Mouse (Mus musculus): Measurements from ENCODE around the gene Mras. TPM values are rescaled to one million over a fixed set of nuclear protein-coding genes. Genes with fewer than 3 reads are reported as not detected.

The Mras gene
- polyA plus RNA-seq, 1 experiment from 2014 or later: 5.5 TPM

DNA sequence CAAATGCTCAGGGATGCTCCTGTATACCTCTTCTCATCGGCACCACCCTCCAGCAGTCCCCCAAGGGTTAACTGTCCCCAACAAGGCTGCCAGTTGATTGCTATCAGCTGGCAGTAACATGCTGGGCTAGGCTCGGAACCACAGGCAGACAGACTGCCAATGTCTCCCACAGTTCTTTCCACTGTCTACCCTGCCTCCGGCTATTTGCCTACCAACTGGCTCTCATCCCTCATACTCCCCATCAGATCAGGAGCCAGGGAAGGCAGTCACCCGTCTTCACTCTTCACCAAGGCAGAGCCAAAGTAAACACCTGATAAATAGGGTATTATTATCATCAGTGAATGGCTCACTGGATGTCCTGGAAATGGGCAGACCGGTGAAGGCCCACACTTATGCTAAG is 82.4 kb downstream of the Mras start:
- Histone ChIP-seq H3K36me3 (no peaks in the 10 kb centered on the region), H3K4me2 (no peak overlapping the region), H3K9ac (no peak overlapping the region), H3K27ac (no peak overlapping the region), H3K4me3 (replicated peaks) (no peak overlapping the region), H3K4me1 (replicated peaks) (peaks cover 11% of the 10 kb centered on the region), H3K27me3 (peaks cover 63% of the 10 kb centered on the region), H3K9me3 (replicated peaks) (no peaks in the 10 kb centered on the region)
- ATAC-seq (ENCODE audit: low read depth): no peak
- WGBS (ENCODE audit: insufficient replicate concordance): 54% methylated on average over 5 of the region's 5 CpGs
- DNase-seq: no peak

DNA sequence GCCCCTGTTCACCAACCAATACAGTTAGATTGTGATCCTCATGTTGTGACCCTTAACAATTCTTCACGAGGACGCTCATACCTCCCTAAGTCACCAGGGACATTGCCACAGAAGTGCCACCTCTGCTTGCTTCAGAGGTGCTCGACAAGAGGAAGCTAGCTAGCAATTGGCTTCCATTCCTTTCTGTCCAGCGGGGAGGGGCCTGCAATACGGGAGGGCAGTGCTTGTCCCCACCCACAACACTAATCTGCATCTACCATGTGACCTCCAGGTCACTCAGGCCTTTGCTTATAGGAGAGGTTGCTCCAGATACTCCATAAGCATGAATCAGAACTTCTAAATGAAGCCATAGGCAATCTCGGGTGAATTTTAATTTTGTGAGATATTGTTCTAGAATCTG is 83.8 kb downstream of the Mras start:
- Histone ChIP-seq H3K4me2 (no peak overlapping the region), H3K36me3 (no peaks in the 10 kb centered on the region), H3K27me3 (peaks cover 49% of the 10 kb centered on the region), H3K4me3 (replicated peaks) (no peak overlapping the region), H3K4me1 (replicated peaks) (peaks cover 9% of the 10 kb centered on the region), H3K9me3 (replicated peaks) (no peaks in the 10 kb centered on the region), H3K27ac (no peak overlapping the region), H3K9ac (no peak overlapping the region)
- no peak for DNase-seq
- WGBS (ENCODE audit: insufficient replicate concordance): 46% methylated on average over 6 of the region's 6 CpGs
- ATAC-seq (ENCODE audit: low read depth): no peak

DNA sequence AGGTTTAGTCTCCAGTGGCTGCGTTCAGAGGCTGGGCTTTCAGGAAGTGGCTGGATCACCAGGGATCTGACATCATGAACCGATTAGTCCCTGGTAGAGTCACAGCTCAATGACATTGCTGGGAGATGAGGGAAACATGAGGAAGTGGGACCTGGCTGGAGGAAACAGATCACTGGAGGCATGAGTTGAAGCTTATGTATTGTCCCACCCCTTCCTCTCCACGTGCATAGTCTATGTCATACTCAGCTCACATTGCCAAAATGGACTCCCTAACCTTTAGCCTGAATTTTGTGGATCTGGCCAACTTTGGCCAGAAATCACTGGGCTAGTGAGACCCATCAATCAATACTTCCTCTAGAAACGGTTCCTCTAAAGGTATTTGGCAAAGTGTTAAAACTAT is 84.2 kb downstream of the Mras start:
- 17% methylated on average over 4 of the region's 4 CpGs for WGBS (ENCODE audit: insufficient replicate concordance)
- Histone ChIP-seq H3K9me3 (replicated peaks) (no peaks in the 10 kb centered on the region), H3K9ac (no peak overlapping the region), H3K4me2 (no peak overlapping the region), H3K27ac (no peak overlapping the region), H3K4me1 (replicated peaks) (peaks cover 6% of the 10 kb centered on the region), H3K36me3 (no peaks in the 10 kb centered on the region), H3K4me3 (replicated peaks) (no peak overlapping the region), H3K27me3 (peaks cover 45% of the 10 kb centered on the region)
- ATAC-seq (ENCODE audit: low read depth): no peak
- DNase-seq: no peak

DNA sequence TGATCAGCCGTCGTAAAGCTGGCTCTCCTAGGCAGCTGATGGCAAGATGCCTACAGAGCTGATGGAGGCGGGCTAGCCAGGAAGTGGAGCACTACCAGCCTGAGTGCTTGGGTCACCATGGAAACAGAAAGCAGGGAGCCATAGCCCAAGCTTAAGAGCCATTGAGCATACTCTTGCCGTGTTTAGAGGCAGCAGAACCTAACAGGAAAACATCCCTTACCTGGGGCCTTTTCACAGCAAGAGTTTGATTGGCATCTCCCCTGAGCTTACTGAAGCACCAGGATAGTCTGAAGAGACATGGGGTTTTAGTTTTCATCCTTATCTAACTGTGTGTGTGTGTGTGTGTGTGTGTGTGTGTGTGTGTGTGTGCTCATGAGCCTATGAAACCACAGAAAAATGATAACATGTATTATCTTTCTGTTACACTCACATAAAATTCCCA is 91.8 kb downstream of the Mras start:
- DNase-seq (no peak), ATAC-seq (ENCODE audit: low read depth) (no peak; the same call in 1 of the 2 replicates)
- peaks cover 12% of the 10 kb centered on the region for H3K4me1 ChIP-seq (replicated peaks)
- WGBS (ENCODE audit: insufficient replicate concordance): 31% methylated on average over 4 of the region's 4 CpGs
- H3K9ac ChIP-seq: no peak overlapping the region
- H3K9me3 ChIP-seq (replicated peaks): no peaks in the 10 kb centered on the region
- H3K27ac ChIP-seq: no peak overlapping the region
- H3K27me3 ChIP-seq: 0 out of 2 replicates have a peak, but pooled peaks cover 4% of the 10 kb centered on the region
- no peak overlapping the region for H3K4me3 ChIP-seq (replicated peaks)
- H3K4me2 ChIP-seq: no peak overlapping the region
- no peaks in the 10 kb centered on the region for H3K36me3 ChIP-seq

DNA sequence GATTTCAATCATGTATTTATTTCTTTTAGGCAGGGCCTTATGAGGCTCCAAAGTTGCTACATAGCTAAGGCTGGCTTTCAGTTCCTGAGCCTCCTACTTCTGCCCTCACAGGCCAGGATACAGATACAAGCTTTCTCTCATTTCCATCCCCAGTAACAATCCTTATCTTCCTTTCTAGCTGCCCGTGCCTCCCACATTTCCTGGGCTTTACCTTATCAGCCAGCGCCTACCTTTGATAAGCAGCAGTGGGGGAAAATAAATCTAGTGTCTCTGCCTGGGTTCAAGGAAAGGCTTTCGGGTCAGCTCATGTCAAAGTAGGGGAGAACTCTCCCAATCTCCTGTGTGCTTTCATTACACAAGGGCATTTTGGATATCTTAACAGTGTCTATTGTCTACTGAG is 95.6 kb downstream of the Mras start:
- Histone ChIP-seq H3K4me3 (replicated peaks) (no peak overlapping the region), H3K9ac (no peak overlapping the region), H3K9me3 (replicated peaks) (no peaks in the 10 kb centered on the region), H3K27me3 (no peaks in the 10 kb centered on the region), H3K4me2 (no peak overlapping the region), H3K27ac (no peak overlapping the region), H3K4me1 (replicated peaks) (peaks cover 12% of the 10 kb centered on the region), H3K36me3 (no peaks in the 10 kb centered on the region)
- ATAC-seq (ENCODE audit: low read depth) (no peak), DNase-seq (no peak)
- 12% methylated on average over 3 of the region's 3 CpGs for WGBS (ENCODE audit: insufficient replicate concordance)

DNA sequence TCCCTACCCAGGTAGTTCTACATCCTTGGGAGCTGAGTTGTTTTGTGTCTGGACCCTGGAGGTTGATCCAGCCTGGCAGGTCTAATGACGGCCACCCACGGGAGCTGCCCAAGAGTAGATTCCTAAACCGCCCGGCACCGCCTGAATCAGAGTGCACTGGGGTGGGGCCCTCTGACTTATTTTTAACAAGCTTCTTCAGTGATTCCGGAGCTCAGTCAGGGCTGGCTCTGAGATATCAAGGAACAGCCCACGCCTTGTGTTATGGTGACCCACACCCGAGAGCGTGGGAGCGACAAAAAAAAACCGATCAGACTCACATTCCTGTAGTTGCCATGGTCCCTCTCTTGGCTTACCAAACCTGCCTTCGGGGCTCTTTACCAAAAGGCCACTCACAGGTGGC is 97.1 kb downstream of the Mras start:
- 74% methylated on average over 12 of the region's 12 CpGs for WGBS (ENCODE audit: insufficient replicate concordance)
- Histone ChIP-seq H3K9me3 (replicated peaks) (no peaks in the 10 kb centered on the region), H3K9ac (no peak overlapping the region), H3K4me1 (replicated peaks) (peaks cover 5% of the 10 kb centered on the region), H3K36me3 (no peaks in the 10 kb centered on the region), H3K27ac (no peak overlapping the region), H3K4me3 (replicated peaks) (no peak overlapping the region), H3K4me2 (no peak overlapping the region), H3K27me3 (0 out of 2 replicates have a peak, but pooled peaks cover 4% of the 10 kb centered on the region)
- DNase-seq: no peak
- no peak for ATAC-seq (ENCODE audit: low read depth)

DNA sequence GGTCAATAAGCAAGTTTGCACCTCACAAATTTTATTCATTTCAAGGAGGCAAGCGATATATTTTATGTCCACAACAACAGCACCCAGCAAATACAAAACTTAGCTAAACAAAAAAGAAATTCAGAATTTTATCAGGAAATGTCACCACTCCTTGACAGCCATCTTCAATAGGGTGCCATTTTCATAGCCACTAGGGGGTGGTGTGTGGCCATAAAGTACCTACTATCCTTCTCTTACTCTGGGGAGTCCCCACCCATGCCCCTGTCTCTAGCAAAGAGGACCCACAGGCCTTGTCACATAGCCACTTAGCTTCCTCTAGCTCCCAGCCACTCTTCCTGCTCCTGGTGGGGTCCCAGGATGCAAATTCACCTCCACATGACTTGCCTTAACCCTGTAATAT is 98.0 kb downstream of the Mras start:
- Histone ChIP-seq H3K27ac (no peak overlapping the region), H3K27me3 (0 out of 2 replicates have a peak, but pooled peaks cover 4% of the 10 kb centered on the region), H3K4me1 (replicated peaks) (peaks cover 3% of the 10 kb centered on the region), H3K36me3 (no peaks in the 10 kb centered on the region), H3K9ac (no peak overlapping the region), H3K4me2 (no peak overlapping the region), H3K4me3 (replicated peaks) (no peak overlapping the region), H3K9me3 (replicated peaks) (no peaks in the 10 kb centered on the region)
- WGBS (ENCODE audit: insufficient replicate concordance): 72% methylated on average over 1 of the region's 1 CpGs
- no peak for DNase-seq
- ATAC-seq (ENCODE audit: low read depth): no peak

DNA sequence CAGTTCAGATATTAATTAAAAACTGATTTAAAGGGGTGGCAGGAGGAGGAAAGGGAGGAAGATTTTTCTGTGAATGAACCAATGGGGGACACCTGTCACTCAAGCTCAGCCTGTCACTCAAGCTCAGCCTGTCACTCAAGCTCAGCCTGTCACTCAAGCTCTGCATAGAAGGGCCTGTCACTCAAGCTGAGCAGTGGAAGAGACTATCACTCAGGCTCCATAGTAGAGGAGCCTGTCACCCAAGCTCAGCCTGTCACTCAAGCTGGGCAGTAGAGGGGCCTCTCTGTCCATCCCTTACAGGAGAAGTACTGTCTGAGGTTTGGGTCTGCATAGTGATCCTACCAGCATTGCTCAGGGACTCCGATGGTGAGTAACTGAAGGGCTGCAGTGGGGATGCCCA is 98.9 kb downstream of the Mras start:
- no peak overlapping the region for H3K4me3 ChIP-seq (replicated peaks)
- ATAC-seq (ENCODE audit: low read depth) (no peak), DNase-seq (no peak)
- no peak overlapping the region for H3K9ac ChIP-seq
- no peaks in the 10 kb centered on the region for H3K36me3 ChIP-seq
- 0 out of 2 replicates have a peak, but pooled peaks cover 4% of the 10 kb centered on the region for H3K27me3 ChIP-seq
- H3K9me3 ChIP-seq (replicated peaks): no peaks in the 10 kb centered on the region
- 75% methylated on average over 1 of the region's 1 CpGs for WGBS (ENCODE audit: insufficient replicate concordance)
- H3K27ac ChIP-seq: no peak overlapping the region
- peaks cover 3% of the 10 kb centered on the region for H3K4me1 ChIP-seq (replicated peaks)
- no peak overlapping the region for H3K4me2 ChIP-seq

DNA sequence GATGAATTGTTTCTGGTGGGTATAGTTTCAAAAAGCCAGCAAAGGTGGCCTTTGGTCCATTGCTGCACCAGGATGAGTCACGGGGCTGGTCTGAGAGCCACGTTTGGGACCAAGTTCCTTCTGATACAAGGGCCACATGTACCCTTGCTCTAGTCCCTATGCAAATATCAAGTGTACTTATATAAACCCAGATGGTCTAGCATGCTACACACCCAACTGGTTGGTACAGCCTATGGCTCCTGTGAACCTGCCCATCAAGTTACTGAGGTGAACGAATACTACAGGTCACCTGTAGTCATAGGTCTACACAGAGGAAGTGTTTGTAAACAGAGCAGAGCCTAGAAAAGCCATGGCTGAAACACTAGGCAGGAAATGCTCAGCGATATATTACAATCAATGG is 100.6 kb downstream of the Mras start:
- H3K27ac ChIP-seq: no peak overlapping the region
- DNase-seq: no peak
- no peaks in the 10 kb centered on the region for H3K9me3 ChIP-seq (replicated peaks)
- no peak overlapping the region for H3K4me2 ChIP-seq
- H3K9ac ChIP-seq: no peak overlapping the region
- H3K27me3 ChIP-seq: 0 out of 2 replicates have a peak, but pooled peaks cover 4% of the 10 kb centered on the region
- no peak overlapping the region for H3K4me3 ChIP-seq (replicated peaks)
- no peak for ATAC-seq (ENCODE audit: low read depth)
- no peaks in the 10 kb centered on the region for H3K36me3 ChIP-seq
- WGBS (ENCODE audit: insufficient replicate concordance): 61% methylated on average over 4 of the region's 4 CpGs
- peaks cover 1% of the 10 kb centered on the region for H3K4me1 ChIP-seq (replicated peaks)

Other genes with a start within 250 kb of the Mras start
- gene Faiml, start 200.1 kb downstream of the Mras start, polyA plus RNA-seq (2015; fragmentation: Nextera tagmentation; extraction: Ambion mirVana): not detected in 2 replicates
- gene Cep70, start 194.0 kb downstream of the Mras start, polyA plus RNA-seq (2015; fragmentation: Nextera tagmentation; extraction: Ambion mirVana): 30.1 and 36.5 TPM in 2 replicates
- 0.03 and 0.14 TPM in 2 replicates for gene Esyt3, start 78.8 kb downstream of the Mras start, polyA plus RNA-seq (2015; fragmentation: Nextera tagmentation; extraction: Ambion mirVana)
- gene Nme9, start 14.1 kb upstream of the Mras start, polyA plus RNA-seq (2015; fragmentation: Nextera tagmentation; extraction: Ambion mirVana): not detected in 2 replicates
- gene Armc8, start 131.5 kb upstream of the Mras start, polyA plus RNA-seq (2015; fragmentation: Nextera tagmentation; extraction: Ambion mirVana): 11.9 and 14.5 TPM in 2 replicates
- 24.6 and 28.8 TPM in 2 replicates for gene Dbr1, start 138.4 kb upstream of the Mras start, polyA plus RNA-seq (2015; fragmentation: Nextera tagmentation; extraction: Ambion mirVana)
- gene A4gnt, start 175.1 kb upstream of the Mras start, polyA plus RNA-seq (2015; fragmentation: Nextera tagmentation; extraction: Ambion mirVana): not detected in 2 replicates
- gene Dzip1l, start 192.1 kb upstream of the Mras start, polyA plus RNA-seq (2015; fragmentation: Nextera tagmentation; extraction: Ambion mirVana): 1.6 TPM in 2 replicates

All from liver, embryonic 13.5 days (tissue).